Mouse (Mus musculus) embryo, embryonic 10 days (tissue): ENCODE measurements at regions not wholly inside any gene's neighbourhood (a gene's known extent, or its start where the extent isn't known, plus 50 kb on each side); places are given as distances from the start of the nearest gene placed in this dataset.

Experiments used
- DNase-seq: peaks from one replicate; pipeline ENCODE4 v3.0.0-alpha.2; 2015; ENCODE audit warnings: low spot score

GRCm38 (mm10) chr9:87649015-87649978, 81.8 kb downstream of the Tbx18 start:
- DNase-seq: peak; percentile 16

GRCm38 (mm10) chr9:87648317-87648716, 82.7 kb downstream of the Tbx18 start:
- DNase-seq: no peak

GRCm38 (mm10) chr9:87645032-87645431, 86.0 kb downstream of the Tbx18 start:
- no peak for DNase-seq

GRCm38 (mm10) chr9:87633863-87634630, 97.0 kb downstream of the Tbx18 start:
- no peak for DNase-seq

- no peak for DNase-seq
These were observed 104.6 kb downstream of the Tbx18 start for GRCm38 (mm10) chr9:87626432-87626831.

- DNase-seq: peak; percentile 49
These were observed 112.8 kb downstream of the Tbx18 start for GRCm38 (mm10) chr9:87618238-87618673.

- no peak for DNase-seq
These were observed 123.0 kb downstream of the Tbx18 start for GRCm38 (mm10) chr9:87607878-87608631.

- DNase-seq: no peak
These were observed 155.5 kb downstream of the Tbx18 start for GRCm38 (mm10) chr9:87575591-87575990.

- DNase-seq: no peak
These were observed 156.7 kb downstream of the Tbx18 start for GRCm38 (mm10) chr9:87574250-87574864.

GRCm38 (mm10) chr9:87563244-87563643, 167.8 kb downstream of the Tbx18 start:
- peak; percentile 27 for DNase-seq

- DNase-seq: peak; percentile 66
These were observed 168.3 kb downstream of the Tbx18 start for GRCm38 (mm10) chr9:87562796-87563195.

GRCm38 (mm10) chr9:87557841-87558240, 173.2 kb downstream of the Tbx18 start:
- no peak for DNase-seq

GRCm38 (mm10) chr9:87556953-87557394, 174.1 kb downstream of the Tbx18 start:
- peak; percentile 63 for DNase-seq

- DNase-seq: peak; percentile 56
These were observed 174.5 kb downstream of the Tbx18 start for GRCm38 (mm10) chr9:87556552-87556951.

- peak; percentile 64 for DNase-seq
These were observed 197.9 kb downstream of the Tbx18 start for GRCm38 (mm10) chr9:87533182-87533581.

- no peak for DNase-seq
These were observed 201.2 kb downstream of the Tbx18 start for GRCm38 (mm10) chr9:87529908-87530307.

GRCm38 (mm10) chr9:87524890-87525684, 206.0 kb downstream of the Tbx18 start:
- no peak for DNase-seq

GRCm38 (mm10) chr9:87510683-87511082, 220.4 kb downstream of the Tbx18 start:
- DNase-seq: no peak

GRCm38 (mm10) chr9:87504673-87505385, 226.2 kb downstream of the Tbx18 start:
- peak; percentile 18 for DNase-seq

GRCm38 (mm10) chr9:87464141-87464540, 208.8 kb upstream of the Cep162 start:
- no peak for DNase-seq
